Mouse (Mus musculus) myocyte (in vitro differentiated cells): ENCODE results near the gene Lingo2.

Source experiments
- CEBPB ChIP-seq: IDR thresholded peaks from 2 replicates; pipeline ENCODE4 v1.6.1; 2011; ENCODE audit warnings: mild to moderate bottlenecking, moderate library complexity; ENCODE audit not compliant: poor library complexity, insufficient read depth, severe bottlenecking
- E2F4 ChIP-seq: IDR thresholded peaks from one replicate; pipeline ENCODE4 v1.6.1; 2011; ENCODE audit warnings: mild to moderate bottlenecking, control low read depth, moderate library complexity; ENCODE audit not compliant: insufficient read depth
- MYOG ChIP-seq, 3 experiments: IDR thresholded peaks; one replicate each; pipeline ENCODE4 v1.6.1; 2011; ENCODE audit warnings: control low read depth in 2 of 3, low read depth in 2 of 3, mild to moderate bottlenecking in 2 of 3; ENCODE audit not compliant: insufficient read length in 2 of 3, control insufficient read depth in 1 of 3, insufficient read depth in 1 of 3
- POLR2A ChIP-seq: IDR thresholded peaks from one replicate; pipeline ENCODE4 v1.6.1; 2011; ENCODE audit warnings: low read depth, mild to moderate bottlenecking, control low read depth, moderate library complexity; ENCODE audit not compliant: insufficient read length
- POLR2AphosphoS2 ChIP-seq: IDR thresholded peaks from one replicate; pipeline ENCODE4 v1.6.1; 2011; ENCODE audit warnings: low read depth, control low read depth; ENCODE audit not compliant: insufficient read length
- REST ChIP-seq: IDR thresholded peaks from one replicate; pipeline ENCODE4 v1.6.1; 2011; ENCODE audit warnings: mild to moderate bottlenecking, control low read depth, moderate library complexity; ENCODE audit not compliant: insufficient read depth, insufficient read length
- TCF12 ChIP-seq: IDR thresholded peaks from one replicate; pipeline ENCODE4 v1.6.1; 2011; ENCODE audit warnings: mild to moderate bottlenecking, control low read depth; ENCODE audit not compliant: poor library complexity, insufficient read depth, severe bottlenecking
- USF1 ChIP-seq: IDR thresholded peaks from one replicate; pipeline ENCODE4 v1.6.1; 2011; ENCODE audit warnings: low read depth, mild to moderate bottlenecking, control low read depth, moderate library complexity

GRCm38 (mm10) chr4:35986012-35986411 is 965.5 kb downstream of the Lingo2 start:
- TF ChIP-seq POLR2A = no peak
- no peak for TF ChIP-seq REST
- no peak for TF ChIP-seq TCF12
- no peak for TF ChIP-seq USF1
- no peak for TF ChIP-seq CEBPB
- TF ChIP-seq POLR2AphosphoS2 = no peak
- TF ChIP-seq MYOG (IDR thresholded peaks at IDR 0.05; ENCODE audit: control insufficient read depth in 1 of 3, insufficient read depth in 1 of 3, insufficient read length in 2 of 3, low read depth in 2 of 3) = no peak
- TF ChIP-seq E2F4 = no peak
